Mouse (Mus musculus) cortical plate, adult 2 months (tissue): Measurements from ENCODE around the gene Tmem160.

Source experiments
- CTCF ChIP-seq: fragments of 200-500 bp; IDR thresholded peaks from 2 replicates; pipeline ENCODE4 v1.5.1; 2011; ENCODE audit warnings: mild to moderate bottlenecking, control low read depth, low read length; ENCODE audit not compliant: insufficient read depth; ENCODE audit errors: extremely low read depth
- POLR2A ChIP-seq: fragments of 200-500 bp; IDR thresholded peaks from 2 replicates; pipeline ENCODE4 v1.6.1; 2011; ENCODE audit warnings: mild to moderate bottlenecking, low read length, control low read depth; ENCODE audit not compliant: insufficient read depth; ENCODE audit errors: extremely low read depth

DNA sequence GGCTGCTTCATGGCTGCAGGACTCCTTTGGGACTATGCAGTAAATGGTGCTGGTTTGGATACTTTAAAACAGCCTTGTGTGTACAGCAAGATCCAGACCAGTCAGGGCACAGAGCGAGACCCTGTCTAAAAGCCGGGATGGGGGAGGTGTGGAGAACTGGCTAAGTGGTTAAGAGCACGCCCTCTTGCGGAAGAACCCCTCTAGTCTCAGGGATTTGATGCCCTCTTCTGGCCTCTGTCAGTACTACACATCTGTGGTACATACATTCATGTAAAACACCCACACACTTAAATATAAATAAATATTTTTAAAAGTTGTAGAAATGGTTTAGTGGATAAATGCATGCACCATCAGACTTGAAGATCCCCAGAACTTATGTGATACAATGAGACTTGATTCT lies 14.0 kb downstream of the Tmem160 start:
- TF ChIP-seq POLR2A: no peak
- TF ChIP-seq CTCF: no peak
